Mouse (Mus musculus) right cerebral cortex, postnatal 25 days (tissue): ENCODE data around the gene Cish.
"Not testable (repeated sequence)": the region's sequence is repeated elsewhere in the genome, so short reads cannot be mapped to it uniquely, and the experiment has no call there.

Experiments used
- DNase-seq: peaks from one replicate; pipeline ENCODE4 v3.0.0; 2022

The Cish gene

GRCm38 (mm10) chr9:107299783-107300182 lies 4.0 kb downstream of the Cish start:
- no peak for DNase-seq

GRCm38 (mm10) chr9:107300224-107300973 lies 4.6 kb downstream of the Cish start:
- DNase-seq = no peak

- no peak for DNase-seq
Observed at GRCm38 (mm10) chr9:107301554-107302331, 5.9 kb downstream of the Cish start.

- no peak for DNase-seq
Observed at GRCm38 (mm10) chr9:107302592-107302991, 6.8 kb downstream of the Cish start.

GRCm38 (mm10) chr9:107303121-107303820 lies 7.4 kb downstream of the Cish start:
- DNase-seq = no peak

GRCm38 (mm10) chr9:107303900-107304299 lies 8.1 kb downstream of the Cish start:
- DNase-seq = no peak

- no peak for DNase-seq
Observed at GRCm38 (mm10) chr9:107304383-107304782, 8.6 kb downstream of the Cish start.

- DNase-seq = no peak
Observed at GRCm38 (mm10) chr9:107305012-107305411, 9.2 kb downstream of the Cish start.

GRCm38 (mm10) chr9:107305601-107306542 lies 10.0 kb downstream of the Cish start:
- no peak for DNase-seq

GRCm38 (mm10) chr9:107306673-107307072 lies 10.8 kb downstream of the Cish start:
- DNase-seq = not testable (repeated sequence)

GRCm38 (mm10) chr9:107307099-107307872 lies 11.5 kb downstream of the Cish start:
- DNase-seq = no peak

GRCm38 (mm10) chr9:107307886-107308285 lies 12.1 kb downstream of the Cish start:
- no peak for DNase-seq

GRCm38 (mm10) chr9:107308346-107309000 lies 12.6 kb downstream of the Cish start:
- no peak for DNase-seq

GRCm38 (mm10) chr9:107309171-107309570 lies 13.3 kb downstream of the Cish start:
- no peak for DNase-seq

GRCm38 (mm10) chr9:107309600-107309999 lies 13.8 kb downstream of the Cish start:
- no peak for DNase-seq

- DNase-seq = no peak
Observed at GRCm38 (mm10) chr9:107312811-107313584, 17.2 kb downstream of the Cish start.

GRCm38 (mm10) chr9:107313926-107314325 lies 18.1 kb downstream of the Cish start:
- DNase-seq = no peak

- DNase-seq = no peak
Observed at GRCm38 (mm10) chr9:107315791-107316190, 20.0 kb downstream of the Cish start.

- DNase-seq = no peak
Observed at GRCm38 (mm10) chr9:107322461-107323050, 26.7 kb downstream of the Cish start.

GRCm38 (mm10) chr9:107323558-107323957 lies 27.7 kb downstream of the Cish start:
- DNase-seq = no peak
